Mouse (Mus musculus) adrenal gland, adult 2 months (tissue): Measurements from ENCODE around the gene Elmo1. TPM values are rescaled to one million over a fixed set of nuclear protein-coding genes. Genes with fewer than 3 reads are reported as not detected.
A peak's percentile ranks its signal among the peaks of the same experiment; 100 is the strongest.

Experiments used
- DNase-seq: peaks from one replicate; pipeline ENCODE4 v3.0.0; 2021
- polyA plus RNA-seq: library from polyadenylated mRNA; depleted of rRNA; stranded (reverse); fragments of >200 nt; gene quantifications from 2 replicates; pipeline ENCODE4 v1.2.3, GENCODE M21; 2012
- total RNA-seq, 2 experiments: library from RNA; stranded (reverse); gene quantifications; 2 replicates each; pipeline ENCODE4 v1.2.3; 2021

The Elmo1 gene
- total and polyA plus RNA-seq, 3 experiments = 9.6 to 16.7 (median 15.2) TPM

GRCm38 (mm10) chr13:20323478-20323877 lies 233.1 kb downstream of the Elmo1 start:
- no peak for DNase-seq

GRCm38 (mm10) chr13:20327064-20327463 lies 236.7 kb downstream of the Elmo1 start:
- DNase-seq = no peak

- no peak for DNase-seq
Observed at GRCm38 (mm10) chr13:20327975-20328374, 237.6 kb downstream of the Elmo1 start.

- DNase-seq = no peak
Observed at GRCm38 (mm10) chr13:20328672-20329071, 238.3 kb downstream of the Elmo1 start.

DNA sequence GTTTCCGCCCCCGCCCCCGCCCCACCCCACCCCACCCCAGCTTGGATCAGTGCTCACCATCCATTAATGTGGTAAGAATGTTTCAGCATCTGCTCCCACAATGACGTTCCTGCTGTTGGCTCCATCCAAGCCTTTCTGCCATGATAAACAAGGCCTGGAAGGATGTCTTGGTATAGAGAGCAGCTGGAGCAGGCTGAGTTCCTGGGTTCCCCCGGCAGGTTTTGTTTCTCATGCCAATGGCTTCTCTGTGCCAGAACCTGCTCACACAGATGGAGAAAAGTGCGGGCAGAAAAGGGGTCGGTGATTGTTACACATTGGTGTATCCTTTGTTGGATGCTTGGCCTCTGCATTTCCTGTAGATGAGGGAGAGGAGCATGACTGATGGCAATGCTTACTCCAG lies 240.6 kb downstream of the Elmo1 start:
- no peak for DNase-seq

DNA sequence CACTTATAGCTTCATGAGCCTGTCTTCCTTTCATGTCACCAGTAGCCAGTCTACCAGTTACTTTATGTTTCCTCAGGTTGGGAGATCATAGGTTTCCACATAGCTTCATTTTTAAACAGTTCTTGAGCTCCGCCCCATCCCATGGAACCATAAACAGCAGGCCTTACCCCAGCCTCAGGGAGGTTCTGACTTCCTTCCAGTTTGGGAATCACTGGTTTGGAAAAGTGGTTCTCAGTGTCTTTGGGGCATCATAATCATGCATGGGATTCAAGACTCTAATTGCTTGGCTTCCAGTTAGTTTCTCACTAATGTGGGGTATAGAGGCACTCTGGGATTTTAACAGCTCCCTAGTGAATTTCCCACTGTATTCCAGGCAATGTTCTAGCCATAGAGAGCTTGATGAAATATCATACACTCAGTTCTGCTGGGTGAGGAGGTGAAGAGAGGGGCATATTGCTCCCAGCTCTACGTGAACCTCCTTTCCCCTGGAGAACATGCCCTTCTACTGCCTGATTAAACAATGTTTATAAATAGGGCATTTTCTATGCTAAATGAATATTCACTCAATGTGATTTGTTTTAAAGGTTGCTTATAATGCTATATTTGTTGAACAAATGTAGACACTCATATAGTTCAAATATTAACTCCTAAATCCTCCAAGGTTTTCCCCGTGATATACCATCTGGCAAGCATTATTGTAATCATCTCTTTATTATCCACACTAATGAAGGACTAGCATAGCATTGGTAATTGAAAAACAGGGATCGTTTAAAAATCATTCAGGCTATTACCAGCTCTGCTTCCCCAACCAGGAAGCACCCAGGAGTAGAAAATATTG lies 244.9 kb downstream of the Elmo1 start:
- no peak for DNase-seq

DNA sequence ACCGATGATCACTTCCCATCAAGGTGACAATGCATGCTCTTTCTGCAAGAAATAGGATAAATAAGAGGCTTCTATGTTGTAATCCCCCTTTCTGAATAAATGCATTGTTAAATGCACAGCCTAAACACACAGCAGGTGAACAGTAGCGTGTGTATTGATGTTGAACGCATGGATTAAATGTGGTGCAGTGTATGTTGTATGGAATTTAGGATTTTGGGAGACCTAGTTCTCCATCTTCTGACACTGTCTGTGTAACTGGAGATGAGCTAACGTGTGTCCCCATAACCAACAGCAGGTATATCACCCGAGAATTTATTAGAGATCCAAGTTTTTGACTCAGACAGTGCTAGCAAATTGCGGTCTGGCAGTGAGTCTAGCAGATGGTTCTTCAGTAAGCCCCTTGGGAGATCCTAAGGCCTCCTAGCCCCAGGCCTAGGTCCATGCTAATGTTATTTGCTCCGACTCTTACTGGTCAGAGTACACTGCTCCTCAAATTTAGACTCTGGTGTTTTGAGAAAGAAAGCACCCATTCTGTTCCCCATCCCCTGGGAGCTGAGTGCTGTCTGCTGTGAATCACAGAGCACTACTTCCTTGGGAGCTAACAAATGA lies 245.6 kb downstream of the Elmo1 start:
- no peak for DNase-seq

DNA sequence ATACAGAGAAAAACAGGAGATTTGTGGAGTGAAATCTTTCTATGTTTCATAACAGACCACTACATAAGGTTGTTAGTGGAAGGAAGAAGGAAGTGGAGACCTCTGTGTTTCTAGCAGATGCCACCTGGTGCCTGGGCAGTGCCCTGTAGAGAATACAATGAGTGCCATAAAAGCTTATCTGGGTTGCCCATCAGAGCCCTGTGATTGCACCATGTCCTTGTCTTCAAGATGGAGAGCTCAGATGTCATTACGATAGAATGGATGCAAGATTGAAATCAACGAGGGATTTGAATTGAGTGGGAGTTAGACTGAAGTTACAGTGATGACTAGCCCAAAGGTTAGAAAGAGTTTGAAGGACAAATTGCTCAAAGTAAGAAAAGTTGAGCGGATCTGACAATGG lies 252.5 kb downstream of the Elmo1 start:
- DNase-seq = no peak

- no peak for DNase-seq
Observed at GRCm38 (mm10) chr13:20349754-20350153, 259.4 kb downstream of the Elmo1 start.

GRCm38 (mm10) chr13:20352631-20353030 lies 262.2 kb downstream of the Elmo1 start:
- DNase-seq = no peak

DNA sequence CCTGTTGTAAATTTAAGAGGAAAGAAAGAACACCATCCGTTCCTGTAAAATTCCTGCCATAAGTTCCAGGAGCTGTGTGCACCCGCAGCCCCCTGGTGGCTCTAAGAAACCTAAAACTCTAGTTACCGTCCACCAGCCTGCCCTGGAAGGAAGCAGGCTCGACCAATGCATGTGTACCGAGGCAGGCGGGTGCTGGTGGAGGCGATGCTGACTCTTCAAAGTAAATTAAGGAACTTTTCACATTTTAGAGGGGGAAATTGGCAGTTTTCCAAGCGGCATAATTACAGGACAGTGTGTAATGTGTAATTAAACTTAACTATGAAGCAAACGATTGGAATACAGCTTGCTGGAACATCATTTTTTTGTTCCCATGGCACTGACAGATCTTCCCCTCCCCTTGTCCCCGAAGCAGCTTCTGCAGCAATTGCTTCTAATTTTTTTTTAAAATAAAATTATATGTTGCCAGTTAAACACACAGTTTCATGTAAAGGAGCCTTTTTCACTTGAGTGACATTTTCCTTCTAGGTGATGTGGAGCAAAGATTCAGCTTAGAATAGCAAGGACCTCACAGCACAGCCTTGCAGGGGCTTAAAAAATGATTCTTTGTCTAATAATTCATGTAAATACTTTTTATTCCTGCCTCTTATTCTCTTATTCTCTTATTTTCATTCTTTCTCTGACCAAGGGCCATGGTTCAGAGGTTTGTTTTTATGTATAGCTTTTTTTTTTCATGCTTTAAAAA lies 263.6 kb downstream of the Elmo1 start:
- no peak for DNase-seq

DNA sequence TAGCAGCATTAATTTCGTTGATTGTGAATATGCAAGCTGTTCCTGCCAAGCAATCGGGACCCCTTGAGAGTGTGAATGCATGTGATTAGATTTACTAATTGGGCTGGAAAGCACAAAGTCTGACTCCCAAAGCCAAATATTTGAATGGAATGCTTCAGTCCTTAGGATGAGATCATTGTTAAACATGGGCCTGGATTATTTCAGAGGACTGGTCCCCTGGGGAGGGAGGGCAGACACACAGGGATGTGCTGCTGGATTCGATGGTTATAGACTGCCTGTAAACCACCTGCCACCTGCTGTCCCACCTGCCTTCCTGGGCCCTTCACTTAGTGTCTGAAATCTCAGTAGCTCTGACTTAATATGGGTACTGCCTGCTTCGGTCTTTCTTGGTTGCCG lies 264.2 kb downstream of the Elmo1 start:
- no peak for DNase-seq

GRCm38 (mm10) chr13:20362541-20362940 lies 272.1 kb downstream of the Elmo1 start:
- DNase-seq = no peak

- no peak for DNase-seq
Observed at GRCm38 (mm10) chr13:20365828-20366593, 275.6 kb downstream of the Elmo1 start.

GRCm38 (mm10) chr13:20370036-20370802 lies 279.8 kb downstream of the Elmo1 start:
- no peak for DNase-seq

- DNase-seq = no peak
Observed at GRCm38 (mm10) chr13:20371501-20371900, 281.1 kb downstream of the Elmo1 start.

GRCm38 (mm10) chr13:20372335-20372734 lies 281.9 kb downstream of the Elmo1 start:
- no peak for DNase-seq

GRCm38 (mm10) chr13:20378869-20379268 lies 288.5 kb downstream of the Elmo1 start:
- no peak for DNase-seq

- peak; percentile 13 for DNase-seq
Observed at GRCm38 (mm10) chr13:20383875-20384274, 293.5 kb downstream of the Elmo1 start.

- no peak for DNase-seq
Observed at GRCm38 (mm10) chr13:20384846-20385245, 294.4 kb downstream of the Elmo1 start.

DNA sequence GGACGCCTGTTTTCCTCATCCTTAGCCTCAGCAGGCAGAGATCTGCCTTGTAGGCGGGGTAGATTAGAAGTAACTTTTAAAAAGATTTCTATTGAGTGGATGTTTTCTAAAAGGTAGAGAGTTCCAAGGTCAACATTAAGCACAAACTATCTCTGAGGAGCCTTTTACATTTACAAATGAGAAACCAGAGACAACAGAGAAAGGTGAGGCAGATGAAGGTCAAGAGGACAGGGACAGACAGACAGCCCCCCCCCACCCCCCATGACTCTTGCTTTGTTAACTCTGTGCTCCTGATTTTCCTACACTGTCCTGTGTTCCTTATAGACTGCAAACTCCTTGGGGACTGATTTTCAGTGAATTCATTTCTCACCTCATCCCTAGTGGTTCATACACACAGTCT lies 295.0 kb downstream of the Elmo1 start:
- no peak for DNase-seq
